Mouse (Mus musculus): ENCODE results near the gene Kalrn. TPM values are rescaled to one million over a fixed set of nuclear protein-coding genes. Genes with fewer than 3 reads are reported as not detected.

The Kalrn gene
- total RNA-seq, 2 experiments from 2014 or later = 2.0 to 2.2 TPM

DNA sequence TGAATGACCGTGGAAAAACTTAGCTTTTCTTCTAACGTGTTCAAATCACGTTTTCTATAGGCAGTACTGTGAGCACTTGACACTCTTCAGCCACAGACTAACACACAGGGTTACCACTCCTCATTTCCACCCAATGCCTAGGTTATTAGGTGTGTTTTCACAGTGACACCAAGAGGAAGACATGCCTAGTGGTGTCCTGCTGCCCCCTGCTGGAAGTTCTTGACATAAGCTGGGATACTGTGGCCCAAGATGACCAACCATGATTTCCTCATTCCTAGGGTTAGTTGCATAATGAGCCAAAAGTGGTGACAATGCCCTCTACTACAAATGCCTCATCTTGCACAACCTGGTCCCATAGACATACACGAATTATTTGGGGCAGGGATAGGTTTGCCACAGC lies 622.5 kb downstream of the Kalrn start:
- ATAC-seq (replicated peaks; ENCODE audit: poor library complexity) = peak; percentile 90

DNA sequence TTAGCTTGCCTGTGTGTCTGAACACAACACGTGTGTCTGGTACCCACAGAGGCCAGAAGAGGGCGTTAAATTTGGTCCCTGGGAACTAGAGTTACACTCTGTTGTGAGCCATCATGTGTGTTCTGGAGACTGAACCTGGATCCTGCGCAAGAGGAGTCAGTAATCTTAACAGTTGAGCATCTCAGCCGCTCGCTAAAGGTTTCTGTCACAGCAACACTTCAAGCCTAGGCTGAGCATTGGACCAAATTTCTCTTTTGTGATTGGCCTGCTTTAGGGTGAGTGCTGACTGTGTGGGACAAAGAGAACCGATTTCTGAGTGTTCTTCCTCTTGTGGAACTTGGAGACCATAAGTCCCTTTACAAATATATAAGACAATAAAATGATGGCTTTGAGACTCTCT lies 622.9 kb downstream of the Kalrn start:
- ATAC-seq (replicated peaks; ENCODE audit: poor library complexity) = no peak

DNA sequence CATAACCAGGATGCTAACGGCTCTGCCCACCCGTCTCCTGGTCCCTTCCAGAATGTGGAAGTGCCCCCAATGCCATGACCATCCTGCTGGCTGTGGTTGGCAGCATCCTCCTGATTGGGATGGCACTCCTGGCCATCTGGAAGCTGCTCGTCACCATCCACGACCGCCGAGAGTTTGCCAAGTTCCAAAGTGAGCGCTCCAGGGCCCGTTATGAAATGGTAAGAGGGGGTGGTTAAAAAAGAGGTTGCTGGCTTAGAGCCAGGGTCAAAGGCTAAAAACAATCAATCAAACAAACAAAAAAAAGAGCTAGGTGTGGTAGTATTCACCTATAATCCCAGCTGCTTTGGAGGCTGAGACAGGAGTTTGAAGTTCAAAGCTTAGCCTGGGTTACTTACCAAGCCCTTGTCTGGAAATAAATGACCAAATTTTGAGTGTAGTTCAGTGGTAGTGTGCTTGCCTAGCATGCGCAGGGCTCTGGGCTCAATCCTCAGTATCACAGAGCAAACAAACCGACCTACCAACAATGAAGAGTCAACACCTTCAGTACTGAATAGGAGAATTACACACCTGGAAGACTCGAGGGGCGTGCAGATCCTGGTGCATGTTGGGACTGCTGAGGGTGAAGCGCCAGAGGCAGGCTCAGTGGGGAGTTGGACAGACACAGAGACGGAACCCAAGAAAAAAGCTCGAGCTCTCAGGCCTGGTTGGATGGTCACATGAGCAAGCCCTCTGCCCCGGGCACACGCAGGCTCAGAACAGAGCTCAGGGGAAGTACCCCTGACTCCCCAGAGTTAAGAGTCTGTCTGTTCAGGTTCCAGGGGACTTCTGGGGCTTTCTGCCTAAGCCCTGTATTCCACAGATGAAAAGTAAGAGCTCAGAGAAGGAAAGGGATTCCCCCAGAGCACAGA lies 625.4 kb downstream of the Kalrn start:
- no peak for ATAC-seq (replicated peaks; ENCODE audit: poor library complexity)

DNA sequence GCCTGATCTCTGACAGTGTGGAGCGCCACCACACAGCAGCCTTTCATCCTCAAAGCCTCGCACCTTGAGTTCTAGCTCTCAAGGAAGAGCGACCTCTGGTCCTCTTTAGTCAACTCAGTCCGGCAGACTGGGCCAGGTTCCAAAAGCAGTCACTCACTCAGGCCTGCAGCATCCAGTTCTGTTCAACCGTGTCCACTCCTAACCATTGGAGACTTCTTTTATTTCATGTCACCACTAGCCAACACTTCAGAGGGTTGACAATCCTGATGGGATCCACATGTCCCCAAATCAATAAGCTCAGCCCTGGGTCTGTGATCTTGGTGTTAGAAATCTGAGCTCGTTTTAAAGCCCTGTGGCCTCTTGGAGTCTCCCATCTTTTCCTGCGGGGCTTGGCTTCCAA lies 627.3 kb downstream of the Kalrn start:
- no peak for ATAC-seq (replicated peaks; ENCODE audit: poor library complexity)

DNA sequence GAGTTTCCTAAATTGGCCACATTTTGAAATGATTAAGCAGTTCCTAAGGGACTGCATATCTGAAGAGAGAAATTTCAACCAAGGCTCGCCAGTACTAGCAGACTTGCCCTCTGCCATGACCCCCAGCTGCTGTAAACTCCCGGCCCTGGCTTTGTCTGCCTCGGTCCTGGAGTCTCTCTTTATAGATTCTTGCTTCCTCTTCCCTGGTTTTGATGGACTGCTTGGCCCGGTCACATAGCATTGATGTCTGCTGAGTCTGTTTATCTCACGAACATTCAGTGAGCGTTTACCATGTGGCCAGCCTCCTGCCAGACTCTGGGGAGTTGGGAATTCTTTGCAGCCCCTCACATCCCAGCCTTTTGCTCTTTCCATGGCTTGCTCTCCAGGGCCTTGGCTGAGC lies 628.6 kb downstream of the Kalrn start:
- no peak for ATAC-seq (replicated peaks; ENCODE audit: poor library complexity)

DNA sequence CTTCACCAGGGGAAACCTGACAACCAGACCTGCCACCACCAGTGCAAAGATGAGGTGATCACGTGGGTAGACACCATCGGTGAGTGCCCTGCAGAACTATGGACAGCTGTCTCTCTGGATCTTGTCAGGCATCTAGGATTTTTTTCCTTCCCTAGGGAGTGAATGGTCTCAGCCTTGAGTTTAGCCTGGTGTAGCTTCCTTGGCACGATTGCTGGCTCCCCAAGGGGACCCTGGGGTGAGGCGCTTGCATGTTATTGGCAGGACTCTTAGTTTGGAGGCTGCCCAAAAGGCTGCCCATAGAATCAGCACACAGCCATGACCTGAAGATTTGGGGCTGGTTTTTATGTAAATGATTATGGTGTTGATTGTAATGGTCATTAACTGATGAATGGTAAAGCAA lies 629.2 kb downstream of the Kalrn start:
- no peak for ATAC-seq (replicated peaks; ENCODE audit: poor library complexity)

DNA sequence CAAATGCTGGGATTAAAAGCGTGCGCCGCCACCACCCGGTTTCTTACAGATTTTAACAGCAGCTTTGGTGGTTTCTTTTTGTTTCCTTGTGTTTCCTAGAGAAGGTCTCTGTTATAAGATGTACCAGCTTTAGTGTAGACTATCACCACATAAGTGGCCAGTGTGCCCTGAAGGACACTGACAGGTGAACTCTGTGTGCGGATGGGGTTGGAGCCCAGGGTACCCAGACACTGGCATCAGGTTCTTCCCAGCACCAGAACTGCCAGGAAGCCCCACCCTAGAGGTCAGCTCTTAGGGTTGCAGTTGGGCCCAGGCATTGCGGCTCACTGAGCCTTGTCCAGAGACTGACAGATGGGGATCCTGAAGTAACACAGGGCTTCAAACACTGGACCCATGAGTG lies 629.9 kb downstream of the Kalrn start:
- ATAC-seq (replicated peaks; ENCODE audit: poor library complexity) = no peak

DNA sequence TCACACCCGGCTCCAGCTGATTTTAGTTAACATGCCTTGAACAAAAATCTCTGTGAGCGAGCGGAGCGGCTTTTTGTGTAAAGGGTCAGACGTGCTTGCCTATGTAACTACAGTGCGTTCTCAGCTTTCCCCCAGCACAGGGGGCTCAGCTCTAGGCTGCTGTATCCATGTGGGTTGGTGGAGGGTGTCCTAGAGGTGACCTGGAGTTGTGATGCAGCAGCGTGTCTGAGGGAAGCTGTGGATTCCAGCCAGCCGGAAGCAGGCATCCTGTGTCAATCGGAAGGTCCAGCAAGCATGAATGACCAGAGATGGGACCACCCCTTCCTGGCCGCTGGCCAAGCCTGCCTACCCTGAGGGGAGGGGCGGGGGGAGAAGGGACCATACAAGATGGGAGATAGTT lies 631.0 kb downstream of the Kalrn start:
- ATAC-seq (replicated peaks; ENCODE audit: poor library complexity) = no peak

DNA sequence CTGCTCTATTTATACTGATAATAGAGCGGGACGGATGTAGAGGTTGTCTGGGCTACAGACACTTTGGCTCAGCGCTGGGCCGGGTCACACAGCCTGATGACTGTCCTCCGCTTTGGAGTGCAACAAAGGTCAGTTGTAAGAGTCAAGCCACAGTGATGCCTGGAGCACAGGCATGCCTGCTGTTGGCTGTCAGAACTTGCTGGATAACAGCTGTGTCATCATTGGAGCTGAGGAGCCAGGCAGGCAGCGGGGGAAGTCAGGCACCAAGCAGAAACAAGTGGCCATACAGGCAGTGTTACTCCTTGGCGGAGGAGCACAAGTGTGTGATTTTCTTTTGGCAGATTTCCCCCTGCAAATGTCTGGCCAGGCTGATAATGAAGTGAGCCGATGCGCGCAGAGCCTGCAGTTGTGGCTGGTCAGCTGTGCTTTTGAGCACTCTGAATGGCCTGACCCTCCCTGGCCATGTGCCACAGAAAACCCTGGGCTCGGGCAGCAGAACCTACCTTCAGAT lies 632.0 kb downstream of the Kalrn start:
- ATAC-seq (replicated peaks; ENCODE audit: poor library complexity) = peak; percentile 24

DNA sequence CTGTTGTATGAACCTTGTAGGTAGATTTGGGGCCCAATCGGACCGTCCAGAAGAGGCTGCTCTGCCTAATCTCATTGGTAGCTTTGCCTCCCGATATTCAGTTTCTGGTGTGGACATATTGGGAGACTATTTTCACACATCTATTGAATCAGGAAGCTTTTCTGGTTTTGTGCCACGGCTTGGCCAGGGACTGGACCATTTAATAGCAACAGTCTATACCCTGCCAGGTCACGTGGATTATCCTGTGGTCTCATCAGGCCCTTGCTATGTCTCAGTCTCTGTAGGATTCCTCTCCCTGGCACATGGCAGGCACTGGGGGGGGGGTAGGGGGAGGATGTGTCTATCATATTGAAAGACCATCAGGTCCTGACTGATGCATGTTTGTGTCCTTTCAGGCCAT lies 633.2 kb downstream of the Kalrn start:
- no peak for ATAC-seq (replicated peaks; ENCODE audit: poor library complexity)

DNA sequence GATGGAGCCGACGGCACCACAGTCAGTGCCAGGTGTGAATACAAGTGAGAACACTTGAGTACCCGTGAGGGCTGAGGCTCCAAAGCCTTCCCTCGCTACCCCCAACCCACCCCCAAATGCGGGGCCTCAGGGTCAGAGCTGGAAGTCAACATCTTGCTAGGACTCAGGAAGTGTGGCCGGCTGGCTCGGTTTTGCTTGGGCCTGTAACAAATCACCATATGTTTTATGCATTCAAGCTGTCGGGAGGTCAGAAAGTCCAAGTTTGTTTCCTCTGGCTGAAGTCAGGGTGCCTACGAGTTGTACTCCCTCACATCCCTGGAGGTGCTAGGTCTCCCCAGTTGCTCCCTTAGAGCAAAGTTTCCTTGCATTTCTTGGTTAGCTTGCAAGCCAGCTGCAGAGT lies 633.7 kb downstream of the Kalrn start:
- no peak for ATAC-seq (replicated peaks; ENCODE audit: poor library complexity)

DNA sequence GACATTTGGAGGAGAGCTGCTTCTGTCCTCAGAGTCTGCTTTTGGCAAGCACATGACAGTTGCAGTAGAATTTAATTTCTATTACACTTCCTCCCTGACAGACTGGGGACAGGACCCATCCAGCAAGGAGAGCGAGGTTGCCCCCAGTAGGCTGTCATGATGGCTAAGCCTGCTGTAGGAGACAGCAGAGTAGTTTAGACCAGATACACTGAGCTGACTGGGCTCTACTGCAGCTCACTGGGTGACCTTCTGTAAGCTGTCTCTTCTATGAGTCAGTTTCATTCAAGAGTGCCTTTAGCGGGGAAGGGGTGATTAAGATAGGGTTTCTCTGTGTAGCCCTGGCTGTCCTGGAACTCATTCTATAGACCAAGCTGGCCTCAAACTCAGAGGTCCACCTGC lies 634.2 kb downstream of the Kalrn start:
- ATAC-seq (replicated peaks; ENCODE audit: poor library complexity) = no peak

DNA sequence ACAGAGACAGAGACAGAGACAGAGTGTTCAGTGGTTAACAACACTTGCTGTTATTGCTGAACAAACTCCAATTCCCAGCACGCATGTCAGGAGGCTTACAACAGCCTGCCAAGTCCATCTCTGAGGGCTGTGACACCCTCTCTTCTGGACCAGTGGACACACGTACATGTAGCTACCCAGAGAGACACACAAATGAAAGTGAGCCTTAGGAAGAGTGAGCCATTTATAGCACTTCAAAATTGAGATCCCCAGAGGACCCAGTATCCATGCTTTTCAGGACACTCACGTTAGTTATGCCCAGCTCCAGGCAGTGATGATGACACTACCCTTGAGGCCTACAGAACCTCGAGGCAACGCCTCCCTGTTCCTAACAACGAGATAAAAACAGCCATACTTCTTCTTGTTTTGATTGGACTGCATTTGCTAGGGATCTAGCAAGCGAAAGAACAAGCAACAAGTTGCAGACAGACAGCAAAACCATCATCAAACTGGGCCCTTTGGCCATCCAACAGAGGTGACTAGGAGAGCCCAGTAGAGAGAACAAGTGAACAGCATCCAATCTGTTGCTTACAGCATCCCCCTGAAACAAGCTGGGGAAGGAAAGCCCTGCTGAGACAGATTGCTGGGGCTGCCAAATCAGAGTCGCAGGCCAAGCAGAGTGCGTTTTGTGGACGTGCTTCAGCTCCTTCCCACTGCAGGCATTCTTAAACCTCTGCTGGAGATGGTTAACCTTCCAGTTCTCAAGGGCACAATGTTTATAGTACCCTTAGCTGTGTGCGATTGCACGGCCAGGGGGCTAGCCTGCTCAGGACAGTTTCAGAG lies 634.8 kb downstream of the Kalrn start:
- no peak for ATAC-seq (replicated peaks; ENCODE audit: poor library complexity)

DNA sequence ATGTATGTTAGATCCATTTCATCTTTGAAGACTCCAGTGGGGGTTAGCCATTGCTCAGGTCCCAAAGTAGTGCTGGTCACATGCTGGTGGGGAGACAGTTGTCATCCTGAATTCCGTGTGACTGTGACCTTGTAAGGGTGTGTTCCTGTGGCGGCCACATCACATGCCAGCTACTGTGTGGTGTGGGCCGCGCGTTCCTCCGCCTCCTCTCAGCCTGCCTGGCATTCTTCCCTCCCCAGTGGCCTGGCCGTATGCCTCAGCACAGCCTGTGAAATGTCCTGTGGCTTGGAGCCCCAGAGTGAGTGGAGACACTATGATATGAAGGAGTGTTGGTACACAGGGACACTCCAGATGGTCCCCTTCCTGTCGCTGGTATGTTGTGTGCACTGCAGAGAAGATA lies 635.8 kb downstream of the Kalrn start:
- peak; percentile 61 for ATAC-seq (replicated peaks; ENCODE audit: poor library complexity)

DNA sequence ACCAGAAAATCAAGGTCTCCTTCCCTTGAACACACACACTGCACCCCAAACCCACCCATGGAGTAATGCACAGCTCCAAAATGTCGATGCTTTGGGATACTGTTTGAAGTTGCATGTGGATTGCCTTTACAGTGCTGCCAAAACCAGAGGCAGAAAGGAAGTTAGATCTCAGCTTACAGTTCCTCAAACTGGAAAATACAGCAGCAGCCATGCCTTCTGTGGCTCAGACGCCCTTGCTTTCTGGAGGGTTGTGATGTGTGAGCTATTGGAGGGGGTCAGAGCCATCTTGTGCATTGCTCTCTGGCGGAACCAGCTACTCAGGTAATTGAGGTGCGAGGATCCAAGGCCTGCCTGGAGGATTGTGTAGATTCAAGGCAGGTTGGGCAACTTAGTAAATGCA lies 636.4 kb downstream of the Kalrn start:
- ATAC-seq (replicated peaks; ENCODE audit: poor library complexity) = peak; percentile 40; the same call in 1 of the 2 replicates

DNA sequence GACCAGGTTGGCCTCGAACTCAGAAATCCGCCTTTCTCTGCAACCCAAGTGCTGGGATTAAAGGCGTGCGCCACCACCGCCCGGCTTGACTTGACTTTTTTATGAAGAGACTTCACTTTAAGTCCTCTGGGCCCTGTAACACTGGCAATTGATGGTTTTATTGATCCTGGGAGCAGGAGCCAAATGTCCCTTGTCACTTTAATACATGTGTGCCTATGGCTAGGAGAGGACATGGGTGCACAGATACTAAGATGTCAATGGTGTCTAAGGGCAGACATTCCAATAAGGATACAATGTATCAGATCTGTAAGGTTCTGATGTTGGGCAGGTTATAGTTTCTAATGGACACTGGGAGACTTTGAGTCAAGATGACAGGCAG lies 637.9 kb downstream of the Kalrn start:
- no peak for ATAC-seq (replicated peaks; ENCODE audit: poor library complexity)

DNA sequence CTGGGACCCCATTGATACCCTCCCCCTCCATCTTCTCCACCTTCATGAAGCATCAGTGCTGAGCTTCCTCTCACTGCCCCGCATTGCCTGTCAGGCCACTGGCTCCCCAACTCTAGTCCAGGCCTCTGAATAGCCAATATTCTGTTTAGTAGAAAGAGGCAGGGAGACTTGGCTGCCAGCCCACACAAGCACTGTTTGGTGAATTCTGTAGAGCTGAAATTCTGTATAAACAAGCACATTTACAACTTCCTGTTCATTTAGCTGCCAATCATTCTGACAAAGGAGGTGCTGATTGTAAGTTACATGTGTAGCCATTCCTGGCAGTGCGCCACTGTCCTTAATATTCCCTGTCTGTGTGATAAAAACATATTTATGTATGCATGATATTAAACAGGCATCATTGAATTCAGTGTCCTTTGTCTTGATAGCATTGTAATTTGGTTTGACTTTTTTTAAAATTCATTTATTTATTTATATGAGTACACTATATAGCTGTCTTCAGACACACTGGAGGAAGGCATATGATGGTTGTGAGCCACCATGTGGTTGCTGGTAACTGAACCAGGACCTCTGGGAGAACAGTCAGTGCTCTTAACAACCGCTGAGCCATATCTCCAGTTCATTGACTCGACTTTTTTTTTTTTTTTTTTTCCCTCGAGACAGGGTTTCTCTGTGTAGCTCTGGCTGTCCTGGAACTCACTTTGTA lies 638.5 kb downstream of the Kalrn start:
- ATAC-seq (replicated peaks; ENCODE audit: poor library complexity) = no peak

DNA sequence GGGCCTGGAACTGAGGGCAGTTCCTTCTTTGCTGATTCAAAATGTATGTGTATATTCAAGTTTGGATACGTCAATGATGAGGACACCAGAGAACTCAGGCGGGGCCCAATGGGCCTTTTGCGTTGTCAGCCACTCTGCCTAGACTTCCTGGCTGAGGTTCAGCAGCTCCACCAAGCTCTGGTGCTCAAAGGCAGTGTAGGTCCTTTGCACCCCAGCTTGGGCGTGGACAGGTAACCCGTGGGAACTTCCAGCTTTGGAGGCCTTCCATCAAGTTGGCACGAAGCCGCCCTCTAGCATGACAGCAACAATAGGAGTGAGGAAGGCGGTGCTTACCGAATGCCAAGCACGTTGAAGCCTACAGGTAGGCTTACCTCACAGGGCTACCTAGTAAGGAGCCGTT lies 639.9 kb downstream of the Kalrn start:
- ATAC-seq (replicated peaks; ENCODE audit: poor library complexity) = no peak

DNA sequence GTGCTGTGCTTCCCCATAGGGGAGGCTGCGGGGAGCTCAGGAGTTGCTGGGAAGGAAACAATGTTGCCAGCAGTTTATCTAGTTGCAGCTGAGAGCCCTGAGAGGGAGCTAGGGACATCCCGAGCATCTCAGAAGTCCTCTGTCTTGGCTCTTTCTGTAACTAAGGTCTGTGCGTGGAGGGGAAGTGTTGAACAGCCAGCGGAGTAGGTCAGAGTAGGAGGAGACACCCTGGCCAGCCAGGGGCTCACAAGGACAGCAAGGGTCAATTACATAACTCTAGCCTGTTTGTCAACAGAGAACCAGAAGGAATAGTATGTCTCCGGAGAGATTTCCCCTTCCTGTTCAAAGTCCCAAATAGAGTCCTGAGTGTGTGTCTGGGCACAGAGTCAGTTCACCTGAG lies 641.2 kb downstream of the Kalrn start:
- ATAC-seq (replicated peaks; ENCODE audit: poor library complexity) = no peak

DNA sequence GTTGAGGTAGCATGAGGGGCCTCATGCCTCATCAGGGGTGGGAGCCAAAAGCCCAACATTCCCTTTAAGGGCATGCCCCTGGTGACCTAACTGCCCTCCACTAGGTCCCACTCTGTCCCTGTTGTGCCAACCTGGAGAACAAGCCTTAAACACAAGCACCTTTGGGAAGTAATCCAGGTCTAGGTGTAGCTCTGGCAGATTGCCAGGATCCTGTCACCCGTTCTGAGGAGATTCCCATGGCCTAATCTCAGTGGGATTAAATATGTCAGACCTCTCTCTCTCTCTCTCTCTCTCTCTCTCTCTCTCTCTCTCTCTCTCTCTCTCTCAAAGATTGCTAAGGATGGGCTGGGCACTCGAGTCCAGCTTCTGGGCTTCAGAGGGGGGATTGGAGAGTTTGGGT lies 641.6 kb downstream of the Kalrn start:
- no peak for ATAC-seq (replicated peaks; ENCODE audit: poor library complexity)

DNA sequence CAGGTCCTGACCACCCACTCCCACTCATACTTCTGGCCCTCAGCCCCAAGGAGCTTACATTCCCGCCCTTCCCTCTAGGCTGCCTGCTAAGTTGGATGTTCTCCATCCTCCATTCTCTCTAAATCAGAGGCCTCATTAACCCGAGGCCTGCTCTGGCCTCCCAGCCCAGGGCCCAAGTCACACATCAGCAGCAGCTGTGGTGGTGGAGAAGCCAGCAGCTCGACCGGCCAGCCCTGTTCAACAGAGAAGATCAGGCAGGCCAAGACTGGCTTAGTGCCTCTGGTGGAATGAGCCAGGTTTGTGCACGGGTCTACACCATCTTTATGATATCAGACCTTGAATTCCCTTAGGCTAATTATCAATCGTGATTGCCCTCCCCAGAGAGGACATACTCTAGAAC lies 642.5 kb downstream of the Kalrn start:
- ATAC-seq (replicated peaks; ENCODE audit: poor library complexity) = no peak
